In genomic region chr5:136583256-136583655, GRCm38 (mm10) we compare ENCODE assay signal across 13 mouse cellular contexts.
"Had no signal": no experiment of that assay in that cellular context is flagged by ENCODE, and none has a peak within 500 bp of the region (broad histone marks: within the 10 kb centered on the region; RNA-seq: fewer than 3 reads in every experiment).

No protein-coding gene starts in this region.

- H3K36me3 ChIP-seq: limb, embryonic 12.5 days; liver, embryonic 13.5 days; lung, embryonic 15.5 days had no signal

- H3K9ac ChIP-seq: limb, embryonic 12.5 days; liver, embryonic 13.5 days; liver, postnatal 0 days; lung, embryonic 15.5 days had no signal

- H3K4me3 ChIP-seq: limb, embryonic 12.5 days; liver, embryonic 13.5 days; lung, embryonic 15.5 days had no signal

- ATAC-seq: intestine, embryonic 16.5 days; liver, postnatal 0 days had no signal

- DNase-seq: kidney, adult 9 months; kidney, postnatal 14 days; layer of hippocampus, postnatal 36 days; liver; liver, embryonic 13.5 days; midbrain, embryonic 14.5 days; right cerebral cortex, postnatal 14 days; thymus, adult 18-20 months; thymus, postnatal 14 days had no signal

- H3K27ac ChIP-seq: limb, embryonic 12.5 days; liver, embryonic 13.5 days; lung, embryonic 15.5 days had no signal

- H3K9me3 ChIP-seq: liver, embryonic 13.5 days; lung, embryonic 15.5 days had no signal

- H3K4me2 ChIP-seq: liver, embryonic 13.5 days; lung, embryonic 15.5 days had no signal
